Mouse (Mus musculus): ENCODE data around the gene Nfib.

The Nfib gene

DNA sequence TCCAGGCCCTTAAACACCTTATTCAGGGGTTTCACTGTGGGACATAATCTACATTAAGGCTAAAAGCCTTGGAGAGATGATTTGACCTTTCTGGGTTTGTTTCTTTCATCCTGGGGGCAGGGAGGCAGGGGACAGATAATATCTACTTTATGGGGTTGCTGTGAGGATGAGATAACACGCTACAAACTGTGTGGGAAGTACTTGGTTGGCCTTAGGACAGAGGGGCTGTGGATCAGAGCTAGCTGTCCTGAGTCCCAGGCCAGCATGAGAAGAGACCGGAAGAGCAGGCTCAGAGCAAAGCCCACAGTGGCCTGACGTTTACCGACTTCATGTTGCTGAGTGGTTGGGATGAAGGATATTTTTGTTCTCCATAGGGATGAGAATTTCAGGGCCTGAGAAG lies 81.7 kb downstream of the Nfib start:
- DNase-seq = no peak

- DNase-seq = no peak
Measured at GRCm38 (mm10) chr4:82623081-82623538, 82.4 kb downstream of the Nfib start.

DNA sequence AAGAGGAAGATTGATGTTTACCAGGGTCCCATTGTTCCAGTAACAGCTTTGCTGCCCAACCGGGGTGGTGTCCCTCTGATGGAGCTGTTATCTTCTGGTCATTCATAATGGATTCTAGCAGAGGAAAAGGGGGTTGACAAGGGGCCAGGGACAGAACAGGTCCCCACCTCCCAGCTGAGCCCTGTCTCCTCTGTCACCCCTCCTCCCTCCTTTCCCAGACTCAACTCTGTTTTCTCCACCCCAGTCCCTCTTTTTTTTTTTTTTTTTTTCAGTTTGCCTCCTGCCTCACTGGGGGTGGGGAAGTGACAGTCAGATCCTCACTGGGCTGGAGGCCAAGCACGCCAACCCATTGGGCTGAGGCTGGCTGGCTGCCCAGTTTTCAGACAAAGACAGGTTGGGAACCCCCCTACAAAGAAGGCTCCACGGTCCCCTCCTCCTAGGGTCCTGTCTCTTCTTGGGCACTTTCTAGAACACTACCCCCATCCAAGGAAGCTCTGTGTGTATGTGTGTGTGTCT lies 83.2 kb downstream of the Nfib start:
- no peak for DNase-seq

DNA sequence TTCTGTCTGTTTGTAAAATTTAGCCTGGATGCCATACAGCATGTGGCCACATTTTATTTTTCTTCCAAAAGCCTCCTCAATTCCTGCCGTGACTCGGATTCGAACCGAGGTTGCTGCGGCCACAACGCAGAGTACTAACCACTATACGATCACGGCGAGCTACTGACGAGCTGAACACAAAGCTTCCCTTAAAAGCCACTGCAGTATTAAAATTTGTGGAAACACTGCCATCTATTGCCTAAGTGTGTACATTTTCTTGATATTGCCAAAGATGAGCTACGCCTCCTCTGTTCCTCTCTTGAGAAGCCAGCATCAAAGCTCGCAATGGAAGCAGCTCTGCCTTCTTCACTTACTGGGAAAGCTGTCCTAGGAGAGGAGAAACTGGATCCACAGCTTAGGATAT lies 86.0 kb downstream of the Nfib start:
- no peak for DNase-seq

DNA sequence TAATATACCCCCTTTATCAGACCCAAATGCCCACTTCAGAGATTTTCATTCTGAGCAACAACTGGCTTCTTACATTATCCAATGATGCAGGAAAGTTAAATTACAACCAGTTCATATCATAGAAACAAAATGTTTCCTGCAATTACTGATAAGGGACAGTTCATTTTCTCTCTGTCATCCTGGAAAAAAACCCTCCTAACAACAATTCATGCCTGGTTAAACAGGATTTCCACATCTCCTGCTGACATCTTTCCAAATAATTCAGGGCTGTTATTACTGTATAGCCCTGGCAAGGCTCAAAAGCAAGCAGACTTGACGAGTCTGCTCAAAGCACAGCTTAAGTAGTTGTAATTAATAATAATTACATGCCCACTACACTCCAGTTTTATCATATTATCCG lies 86.5 kb downstream of the Nfib start:
- no peak for DNase-seq

GRCm38 (mm10) chr4:82617257-82617656 lies 88.3 kb downstream of the Nfib start:
- DNase-seq = no peak

- no peak for DNase-seq
Measured at GRCm38 (mm10) chr4:82615712-82616111, 89.8 kb downstream of the Nfib start.

GRCm38 (mm10) chr4:82614466-82614805 lies 91.1 kb downstream of the Nfib start:
- DNase-seq = no peak

DNA sequence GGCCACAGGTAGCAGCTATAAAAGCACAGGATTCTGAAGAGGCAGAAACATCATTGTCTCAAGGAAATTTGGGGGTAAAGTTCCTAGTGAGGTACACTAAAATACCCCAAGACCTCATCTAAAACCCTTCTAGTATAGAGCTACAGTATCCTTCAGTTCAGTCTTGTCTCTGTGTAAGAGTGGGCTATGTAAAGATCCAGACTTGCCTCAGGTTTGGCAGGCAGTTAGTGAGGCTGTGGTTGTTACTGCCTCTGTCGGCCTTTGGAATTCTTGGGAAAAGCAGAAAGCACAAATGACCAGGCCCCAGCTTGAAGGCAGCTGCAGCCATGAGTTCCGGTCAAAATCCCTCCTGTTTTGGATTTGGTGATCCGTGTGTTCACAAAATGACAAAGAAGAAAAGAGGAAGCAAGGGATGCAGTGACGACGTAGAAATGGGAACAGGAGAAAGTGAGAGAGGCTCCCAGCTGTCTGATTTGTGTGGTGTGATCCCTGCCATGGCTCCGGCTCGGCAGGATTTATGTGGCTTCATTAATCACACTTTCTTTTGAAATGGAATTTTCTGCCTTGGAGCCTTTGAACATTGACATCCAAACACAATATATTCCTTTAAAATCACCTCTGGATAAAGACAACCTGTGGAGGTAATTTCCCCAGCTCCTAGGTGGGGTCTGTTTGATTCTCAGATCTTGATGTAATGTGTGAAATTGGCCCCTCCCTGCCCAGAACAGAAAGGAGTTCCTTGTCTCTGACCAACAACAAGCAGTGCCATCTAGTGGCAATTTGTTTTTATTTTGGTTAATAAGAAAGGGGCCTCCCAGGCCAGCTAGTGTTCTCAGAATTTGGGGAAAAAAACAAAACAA lies 91.7 kb downstream of the Nfib start:
- DNase-seq = no peak

GRCm38 (mm10) chr4:82609676-82610075 lies 95.9 kb downstream of the Nfib start:
- no peak for DNase-seq

DNA sequence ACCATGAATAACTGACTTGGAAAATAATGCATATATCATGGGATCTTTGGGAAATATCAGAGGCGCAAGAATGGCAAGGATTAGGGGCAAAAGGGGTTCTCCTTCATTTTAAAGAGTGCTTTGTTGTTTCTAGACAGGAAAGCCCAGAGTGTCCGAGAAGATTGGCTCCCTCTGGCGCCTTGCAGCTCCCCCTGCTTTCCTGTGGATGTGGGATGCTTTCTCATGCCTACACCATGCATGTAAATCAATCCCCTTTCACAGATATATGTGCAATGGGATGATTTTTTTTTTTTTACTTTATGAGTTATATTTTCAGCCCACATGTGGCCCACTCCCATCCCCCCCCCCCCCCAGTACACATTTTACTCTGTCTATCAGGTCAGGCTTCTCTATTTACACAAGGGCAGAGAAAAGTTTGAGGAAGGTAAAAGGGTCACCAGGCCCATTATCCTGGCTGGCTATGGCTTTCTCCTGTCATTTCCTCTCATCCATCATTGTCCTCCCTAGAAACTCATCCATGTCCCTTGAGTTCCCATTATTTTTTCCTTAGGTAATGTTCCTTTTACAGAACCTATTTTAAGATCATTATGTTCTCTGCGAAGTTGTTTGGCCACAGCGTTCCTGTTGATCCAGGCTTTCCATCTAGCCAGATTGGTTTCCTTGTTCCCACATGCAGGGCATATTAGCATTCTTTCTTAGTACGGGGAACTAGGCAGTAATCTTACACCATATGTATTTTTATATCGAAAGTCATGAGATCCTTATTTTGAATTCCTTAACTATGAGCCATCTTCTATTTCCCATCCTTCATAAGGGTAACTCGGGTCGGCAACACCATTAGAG lies 96.6 kb downstream of the Nfib start:
- no peak for DNase-seq

DNA sequence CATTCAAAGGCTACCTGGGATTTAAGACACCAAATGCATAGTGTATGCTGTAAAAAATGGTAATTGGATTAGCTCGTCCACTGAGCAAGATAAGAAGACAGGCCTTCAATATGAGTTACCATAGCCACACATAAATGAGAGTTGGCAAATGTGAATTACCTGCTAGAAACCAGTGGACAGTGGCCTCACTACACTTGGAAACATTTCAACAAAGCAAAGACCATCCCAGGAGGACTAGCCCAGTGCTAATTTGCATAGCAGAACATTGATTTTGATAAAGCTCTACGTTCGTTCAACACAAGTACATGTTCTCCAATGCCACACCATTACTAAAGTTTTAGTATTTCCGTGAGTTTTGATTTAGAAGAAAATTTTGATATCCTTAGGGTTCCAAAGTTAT lies 98.3 kb downstream of the Nfib start:
- no peak for DNase-seq

DNA sequence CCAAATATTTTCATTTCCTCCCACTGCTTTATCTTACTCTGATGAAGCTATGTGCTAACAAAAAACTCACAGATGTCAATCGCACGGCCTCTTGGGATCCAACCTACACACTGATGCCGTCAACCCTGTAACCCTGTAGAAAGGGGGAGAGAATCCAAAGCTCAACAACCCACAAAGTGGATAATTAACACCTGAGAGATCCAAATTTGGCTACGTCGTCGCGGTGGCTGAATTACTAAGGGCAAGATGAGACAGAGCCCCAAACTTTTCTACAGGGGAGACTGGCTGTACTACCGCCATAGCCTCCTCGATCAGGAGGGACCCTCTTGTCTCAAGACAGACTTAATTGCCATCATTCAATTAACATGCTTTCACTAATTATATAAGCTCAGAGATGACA lies 99.2 kb downstream of the Nfib start:
- DNase-seq = no peak

DNA sequence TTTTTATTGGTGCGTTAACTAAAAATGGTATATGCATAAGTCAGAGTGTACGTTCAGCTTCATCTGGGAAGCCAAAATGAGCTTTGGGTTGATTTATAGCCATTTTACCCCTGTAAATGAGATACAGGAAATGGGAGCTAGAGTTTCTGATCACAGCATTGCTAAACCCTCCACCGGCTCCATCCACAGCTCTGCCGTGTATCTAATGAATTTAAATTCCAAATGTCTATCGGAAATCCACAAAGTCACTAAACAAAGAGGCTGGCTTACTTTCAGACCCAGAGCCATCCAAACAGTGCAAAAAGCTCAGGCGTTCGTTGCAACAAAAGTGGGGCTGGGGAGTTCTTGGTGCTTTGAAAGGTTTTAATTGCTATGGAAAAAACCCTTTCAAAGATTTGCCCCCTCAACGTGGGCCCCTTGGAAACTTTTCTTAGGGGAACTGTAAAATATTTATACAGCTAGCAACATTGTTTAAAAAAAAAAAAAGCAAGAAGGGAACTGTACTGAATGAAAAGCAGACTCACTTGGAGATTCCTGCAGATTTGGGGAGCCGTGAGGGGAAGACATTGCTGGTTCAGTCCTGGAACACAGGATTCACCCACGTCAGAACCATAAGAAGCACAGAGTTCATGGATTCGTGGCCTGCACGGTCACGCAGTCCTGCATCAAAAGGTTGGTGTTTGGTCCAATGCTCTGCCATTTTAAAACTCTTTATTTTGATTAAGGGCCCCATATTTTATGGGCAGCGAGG lies 100.3 kb downstream of the Nfib start:
- no peak for DNase-seq

DNA sequence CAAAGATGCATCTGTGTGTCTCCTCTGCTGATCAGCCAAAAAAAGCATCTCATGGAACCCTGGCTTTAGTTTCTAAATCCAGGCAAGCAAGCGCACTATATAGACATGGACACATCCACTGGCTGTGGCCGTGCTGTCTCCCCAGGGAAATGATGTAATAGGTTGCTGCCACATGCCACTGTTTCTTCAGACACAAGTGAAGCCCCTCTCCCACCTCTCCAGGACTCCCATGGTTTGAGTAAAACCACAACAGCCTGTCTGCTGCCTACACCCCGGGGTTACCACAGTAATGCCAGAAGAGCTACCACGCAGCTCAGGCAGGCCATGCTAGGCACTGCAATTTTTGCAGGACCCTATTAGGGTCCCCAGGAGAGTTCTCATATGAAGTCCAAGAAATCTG lies 101.0 kb downstream of the Nfib start:
- no peak for DNase-seq

GRCm38 (mm10) chr4:82600636-82601035 lies 104.9 kb downstream of the Nfib start:
- DNase-seq = no peak

- no peak for DNase-seq
Measured at GRCm38 (mm10) chr4:82598436-82598835, 107.1 kb downstream of the Nfib start.

GRCm38 (mm10) chr4:82593681-82594666 lies 111.6 kb downstream of the Nfib start:
- DNase-seq = no peak

DNA sequence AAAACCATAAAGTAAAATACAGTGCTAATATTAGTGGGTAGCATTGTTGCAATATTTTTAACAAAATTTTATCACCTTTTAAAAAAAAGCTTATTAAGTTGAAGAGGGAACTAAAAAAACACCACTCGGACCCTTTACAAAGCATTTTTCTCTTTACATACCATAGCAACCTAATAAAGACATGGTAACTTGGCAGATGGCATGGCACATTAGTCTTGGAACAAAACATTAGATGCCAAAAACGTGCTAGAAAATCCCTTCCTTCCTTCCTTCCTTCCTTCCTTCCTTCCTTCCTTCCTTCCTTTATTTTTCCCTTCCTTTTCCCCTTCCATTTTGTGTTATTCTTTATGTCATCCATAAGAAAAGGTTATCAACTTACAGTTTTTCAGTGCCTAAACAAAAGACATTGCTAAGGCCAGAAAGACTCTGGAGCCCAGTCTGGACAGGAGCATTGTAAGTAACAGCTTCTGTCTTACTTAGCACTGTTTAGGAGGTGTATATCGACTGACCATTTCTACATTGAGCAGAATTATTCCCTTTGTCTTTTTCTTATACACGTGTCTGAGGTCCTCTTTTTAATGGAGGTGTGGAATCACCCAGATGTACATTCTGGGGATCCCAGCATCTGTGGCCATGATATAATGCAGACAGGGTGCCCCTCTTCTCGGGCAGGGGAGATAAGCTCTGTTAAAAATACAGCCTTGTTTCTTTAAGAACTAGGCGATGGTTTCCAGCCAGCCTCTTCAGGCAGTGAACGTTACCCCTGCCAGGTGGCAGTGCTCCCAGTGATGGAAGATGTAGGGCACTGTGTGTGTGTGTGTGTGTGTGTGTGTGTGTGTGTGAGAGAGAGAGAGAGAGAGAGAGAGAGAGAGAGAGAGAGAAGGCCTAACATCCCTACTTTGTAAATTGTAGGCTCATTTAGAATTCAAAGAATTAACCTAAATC lies 113.2 kb downstream of the Nfib start:
- no peak for DNase-seq

GRCm38 (mm10) chr4:82589345-82589890 lies 116.1 kb downstream of the Nfib start:
- DNase-seq = no peak
